13 mouse cellular contexts compared by ENCODE assay signal in the genomic region with DNA sequence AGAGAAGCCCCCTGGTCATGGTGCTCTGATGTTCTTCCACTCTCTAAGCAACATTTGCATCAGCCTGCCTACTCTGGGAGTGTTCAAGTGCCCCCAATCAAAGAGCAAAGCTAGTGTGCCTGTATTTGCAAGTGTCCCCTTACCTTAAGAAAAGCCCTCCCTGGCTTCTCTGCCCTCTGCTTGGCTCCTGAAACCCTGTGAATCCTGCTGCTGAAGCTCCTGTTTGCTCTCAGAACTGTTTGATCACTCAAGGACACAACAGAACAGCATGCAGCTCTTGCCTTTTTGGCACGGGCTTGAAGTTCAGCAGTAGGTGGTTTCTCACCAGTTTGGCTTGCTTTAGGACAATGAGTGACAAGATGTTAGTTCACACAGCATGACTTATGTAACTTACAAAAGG.
DNase-seq lines count a peak whose midpoint lies in the region; ATAC-seq and TF ChIP-seq lines count a peak whose summit lies in the region.
"Had no signal": no experiment of that assay in that cellular context is flagged by ENCODE, and none has a peak within 500 bp of the region (broad histone marks: within the 10 kb centered on the region; RNA-seq: fewer than 3 reads in every experiment).

No protein-coding gene starts in this region.

- intact Hi-C loops in left cerebral cortex, postnatal 4 days (cut with DNase I): no loop called here
- intact Hi-C loops in left cerebral cortex, adult 2 months (cut with DNase I): no loop called here

- DNase-seq in embryo, embryonic 9.5 days (ENCODE audit: extremely low spot score): peak; percentile 8
- DNase-seq in embryo, embryonic 11 days: no peak
- DNase-seq in left cerebral cortex, postnatal 4 days: peak; percentile 38
- no peak for DNase-seq in left cerebral cortex, adult 2 months (ENCODE audit: extremely low spot score in 1 of 2, low spot score in 2 of 2)
- peak; percentile 43 to 66 for DNase-seq in cerebellum, postnatal 36 days
- DNase-seq in spleen, adult 12 weeks (ENCODE audit: low spot score): no peak
- no peak for DNase-seq in urinary bladder, postnatal 10 days (ENCODE audit: low spot score)
- DNase-seq: gastrocnemius, postnatal 25 days; thymus, postnatal 14 days had no signal

- ATAC-seq in cerebellum, adult (ENCODE audit: insufficient number of reproducible peaks, low FRiP score, low TSS enrichment): peak; percentile 84
- ATAC-seq: activated CD4-positive, CD25-positive, alpha-beta regulatory T cell, adult 4 months; intestine, embryonic 15.5 days; liver, embryonic 12.5 days had no signal

- TF ChIP-seq CTCF in left cerebral cortex, adult 2 months (IDR thresholded peaks at IDR 0.05): no peak

- no peak overlapping the region for H3K4me3 ChIP-seq in left cerebral cortex, adult 2 months
- H3K4me3 ChIP-seq: intestine, embryonic 15.5 days; liver, embryonic 12.5 days had no signal

- no peak overlapping the region; the same call in 1 of the 2 replicates for H3K27ac ChIP-seq in left cerebral cortex, adult 2 months
- H3K27ac ChIP-seq: intestine, embryonic 15.5 days; liver, embryonic 12.5 days had no signal

Comparison
In these comparisons a context has a peak if more than half of its experiments do, and no peak if none do; other contexts are left out.
1. DNase-seq: peak in embryo, embryonic 9.5 days (single experiment), left cerebral cortex, postnatal 4 days (single experiment) and cerebellum, postnatal 36 days (2 of 2); none in embryo, embryonic 11 days (single experiment), left cerebral cortex, adult 2 months (0 of 2), spleen, adult 12 weeks (single experiment) and urinary bladder, postnatal 10 days (single experiment).